Mouse (Mus musculus): ENCODE results near the gene Elp6.

Gene Elp6

GRCm38 (mm10) chr9:110361299-110361698 lies 56.3 kb downstream of the Elp6 start:
- DNase-seq (ENCODE audit: low read depth) = no peak

- DNase-seq (ENCODE audit: low read depth) = no peak
Measured at GRCm38 (mm10) chr9:110362337-110362736, 57.4 kb downstream of the Elp6 start.

DNA sequence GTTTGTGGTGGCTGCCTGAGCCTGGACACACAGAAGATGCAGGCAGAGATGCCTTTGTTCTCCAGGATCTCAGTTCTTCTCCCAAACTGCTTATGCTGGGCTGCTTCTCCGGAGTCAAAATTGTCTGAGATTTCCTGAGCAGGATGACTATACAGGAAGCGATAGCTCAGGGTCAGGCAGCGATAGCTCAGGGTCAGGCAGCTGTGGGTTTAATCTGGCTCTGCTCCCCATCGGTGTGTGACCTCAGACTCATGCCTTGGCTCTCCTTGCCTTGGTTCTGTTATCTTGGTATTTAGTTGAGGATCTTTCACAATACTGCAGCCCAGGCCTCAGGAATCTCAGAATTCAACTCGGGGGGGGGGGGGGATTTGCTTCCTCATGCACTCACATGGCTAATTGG lies 61.8 kb downstream of the Elp6 start:
- DNase-seq (ENCODE audit: low read depth) = no peak

DNA sequence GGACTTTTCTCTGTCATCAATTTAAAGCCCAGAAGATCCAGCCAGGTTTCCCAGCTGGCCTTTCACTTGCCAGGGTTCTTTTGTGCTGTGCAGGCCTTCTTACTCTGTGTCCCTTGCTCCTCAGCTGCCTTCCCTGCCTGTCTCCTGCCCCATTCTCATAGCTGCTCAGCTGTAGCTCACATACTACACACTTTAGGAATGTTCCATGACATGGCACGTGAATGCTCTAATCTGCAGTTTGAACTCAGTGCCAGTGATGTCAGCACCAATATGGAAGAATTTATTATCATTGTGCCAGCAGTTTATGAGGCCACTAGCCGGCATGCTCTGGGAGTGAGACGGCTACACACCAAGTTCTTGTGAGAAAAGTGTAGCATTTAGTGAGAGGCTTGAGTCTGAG lies 64.9 kb downstream of the Elp6 start:
- DNase-seq (ENCODE audit: low read depth) = no peak
